Mouse (Mus musculus) thymus, postnatal 36 days (tissue): ENCODE results near the gene Grn.

Source experiments
- DNase-seq, 2 experiments: peaks; one replicate each; pipeline ENCODE4 v3.0.0; 2022; ENCODE audit warnings: mixed read lengths in 2 of 2

Gene Grn

GRCm38 (mm10) chr11:102480111-102480510 is 50.0 kb downstream of the Grn start:
- DNase-seq, result no peak

GRCm38 (mm10) chr11:102480897-102481296 is 50.8 kb downstream of the Grn start:
- DNase-seq, result no peak

- DNase-seq, result no peak
These were observed 51.7 kb downstream of the Grn start for GRCm38 (mm10) chr11:102481779-102482178.
